Mouse (Mus musculus): ENCODE results near the gene 2900011O08Rik.

2900011O08Rik gene

GRCm38 (mm10) chr16:14004726-14005125 lies 18.3 kb downstream of the 2900011O08Rik start:
- WGBS, result 83% methylated on average over 2 of the region's 2 CpGs

DNA sequence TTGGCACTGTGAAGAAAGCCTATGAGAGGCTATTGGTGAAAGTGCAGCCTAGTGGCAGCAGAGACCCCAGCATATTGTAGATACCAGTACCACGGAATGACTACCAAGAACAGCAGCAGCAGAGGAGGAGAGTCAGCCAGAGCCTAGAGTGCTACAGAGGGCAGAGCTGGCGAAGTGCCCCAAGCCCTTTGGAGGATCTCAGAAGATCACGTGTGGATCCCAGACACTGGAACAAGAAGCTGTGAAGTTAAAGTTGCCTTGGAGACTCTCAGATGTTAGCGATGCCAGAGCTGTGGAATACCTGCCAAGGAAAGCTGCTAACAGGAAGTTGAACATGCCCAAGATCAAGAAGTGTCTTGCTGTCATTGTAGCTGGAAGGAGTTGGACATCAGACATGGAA lies 18.9 kb downstream of the 2900011O08Rik start:
- WGBS, result 64% methylated on average over 4 of the region's 4 CpGs

DNA sequence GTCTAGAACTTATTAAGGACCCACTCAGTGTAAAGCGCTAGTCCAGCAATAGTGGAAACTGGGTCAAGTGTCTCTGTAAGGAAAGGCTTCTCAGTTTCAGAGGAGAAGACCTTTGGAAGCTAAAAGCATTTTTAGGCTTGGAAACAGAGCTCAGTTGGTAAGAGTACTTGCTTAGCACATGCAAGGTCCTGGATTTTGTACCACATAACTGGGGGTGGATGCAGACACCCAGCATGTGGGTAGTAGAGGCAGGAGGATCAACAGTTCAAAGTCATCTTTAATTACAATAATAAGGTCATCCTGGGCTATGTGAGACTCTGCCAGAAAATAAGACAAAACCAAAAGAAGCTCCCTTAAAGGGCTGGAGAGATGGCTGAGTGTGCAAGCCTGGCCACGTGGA lies 21.7 kb downstream of the 2900011O08Rik start:
- WGBS, result 80% methylated on average over 2 of the region's 2 CpGs

DNA sequence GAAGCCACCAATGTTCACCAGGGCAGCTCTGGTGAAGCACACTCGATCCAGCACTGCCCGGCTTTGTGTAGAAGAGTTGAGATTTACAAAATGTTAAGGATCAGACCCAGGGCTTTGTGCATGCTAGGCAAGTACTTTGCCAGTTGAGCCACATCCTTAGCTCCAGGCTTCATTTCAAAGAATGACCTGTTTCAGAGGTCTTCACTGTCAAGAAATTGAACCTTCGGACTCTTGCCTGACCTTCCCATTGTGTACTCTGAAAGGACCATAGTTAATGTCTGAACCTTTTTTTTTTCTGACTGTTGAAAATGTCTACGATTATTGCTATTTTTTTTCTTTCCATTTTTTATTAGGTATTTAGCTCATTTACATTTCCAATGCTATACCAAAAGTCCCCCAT lies 23.6 kb downstream of the 2900011O08Rik start:
- WGBS, result 89% methylated on average over 4 of the region's 4 CpGs

- 86% methylated on average over 8 of the region's 8 CpGs for WGBS
Observed at GRCm38 (mm10) chr16:14017306-14017705, 30.9 kb downstream of the 2900011O08Rik start.

DNA sequence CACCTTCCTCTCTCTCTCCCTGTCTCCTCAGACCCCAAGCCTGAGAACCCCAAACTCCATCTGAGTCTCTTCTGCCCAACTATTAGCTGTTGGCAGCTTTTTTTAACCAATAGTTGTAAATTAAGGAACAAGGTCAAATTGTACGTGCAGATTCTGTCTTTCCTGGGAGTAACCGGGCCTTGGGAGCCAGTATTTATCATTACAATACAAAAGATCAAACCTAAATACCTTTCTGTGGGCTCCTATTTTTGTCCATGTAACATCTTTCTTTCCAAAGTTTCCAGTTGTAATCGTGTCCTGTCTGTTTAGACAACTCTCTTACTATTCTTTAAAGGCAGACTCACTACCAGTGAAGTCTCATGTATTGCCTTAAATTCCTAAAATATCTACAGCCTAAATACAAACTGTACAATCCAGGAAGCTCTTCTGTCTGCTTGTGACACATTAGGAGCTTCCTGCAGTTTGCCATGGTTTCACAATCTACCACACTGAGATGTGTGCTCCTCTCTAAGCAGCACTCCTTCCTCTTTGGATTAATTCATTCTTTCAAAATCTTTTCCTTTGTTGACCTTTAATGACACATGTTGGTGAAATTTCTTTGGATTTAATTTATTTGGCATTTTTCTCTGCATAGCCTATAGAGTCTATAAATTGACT lies 34.9 kb downstream of the 2900011O08Rik start:
- WGBS, result 61% methylated on average over 3 of the region's 3 CpGs

GRCm38 (mm10) chr16:14025091-14025990 lies 38.9 kb downstream of the 2900011O08Rik start:
- WGBS, result 38% methylated on average over 2 of the region's 2 CpGs

DNA sequence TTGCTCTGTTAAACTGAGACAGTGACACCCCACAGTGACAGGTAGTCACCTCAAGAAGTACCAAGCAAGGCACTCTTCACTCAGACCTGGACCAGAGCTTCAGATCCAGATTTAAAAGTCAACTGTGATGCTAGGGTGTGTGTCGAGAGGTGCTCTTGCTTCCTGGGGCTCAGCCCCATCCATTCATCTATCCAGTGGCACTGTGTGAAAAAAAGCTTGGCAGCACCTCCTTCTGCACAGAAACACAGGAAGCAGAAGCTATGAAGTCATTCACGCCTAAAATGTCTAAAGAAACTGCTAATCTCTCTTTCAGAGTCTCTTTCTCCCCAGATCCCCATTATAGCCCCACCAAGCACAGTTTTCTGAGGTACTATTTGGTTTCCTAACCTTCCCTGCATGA lies 42.7 kb downstream of the 2900011O08Rik start:
- WGBS, result 32% methylated on average over 2 of the region's 2 CpGs

DNA sequence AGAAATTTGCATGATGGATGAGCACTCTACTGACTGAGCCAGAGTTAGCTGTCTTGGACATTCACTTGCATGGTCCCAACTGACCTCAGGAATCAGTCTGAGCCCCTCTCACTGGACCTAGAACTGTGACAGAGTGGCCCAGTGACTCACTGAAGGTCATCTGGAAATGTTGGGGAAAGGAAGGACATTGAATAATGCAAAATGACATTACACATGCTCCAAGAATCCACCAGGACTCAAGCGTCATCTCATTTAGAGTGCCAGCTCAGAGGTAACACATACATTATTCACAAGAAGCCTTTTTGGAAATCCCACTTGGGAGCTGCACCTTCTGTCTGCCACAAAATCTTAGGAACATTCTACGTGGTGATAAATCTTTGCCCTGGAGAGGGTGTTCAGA lies 43.4 kb downstream of the 2900011O08Rik start:
- WGBS, result 51% methylated on average over 2 of the region's 2 CpGs

DNA sequence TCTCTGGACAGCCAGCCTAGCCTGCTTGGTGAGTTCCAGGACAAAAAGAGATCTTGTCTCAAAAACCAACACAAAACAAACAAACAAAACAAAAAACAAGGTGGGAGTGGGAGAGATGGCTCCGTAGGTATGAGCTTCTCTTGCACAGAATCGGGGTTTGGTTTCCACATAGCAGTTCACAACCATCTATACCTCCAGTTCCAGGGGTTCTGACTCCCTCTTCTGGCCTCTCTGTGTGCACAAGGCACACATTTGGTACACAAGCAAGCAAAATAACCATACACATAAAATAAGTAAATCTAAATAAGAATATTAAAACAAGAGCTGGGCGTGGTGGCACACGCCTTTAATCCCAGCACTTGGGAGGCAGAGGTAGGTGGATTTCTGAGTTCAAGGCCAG lies 44.2 kb downstream of the 2900011O08Rik start:
- 79% methylated on average over 4 of the region's 4 CpGs for WGBS

DNA sequence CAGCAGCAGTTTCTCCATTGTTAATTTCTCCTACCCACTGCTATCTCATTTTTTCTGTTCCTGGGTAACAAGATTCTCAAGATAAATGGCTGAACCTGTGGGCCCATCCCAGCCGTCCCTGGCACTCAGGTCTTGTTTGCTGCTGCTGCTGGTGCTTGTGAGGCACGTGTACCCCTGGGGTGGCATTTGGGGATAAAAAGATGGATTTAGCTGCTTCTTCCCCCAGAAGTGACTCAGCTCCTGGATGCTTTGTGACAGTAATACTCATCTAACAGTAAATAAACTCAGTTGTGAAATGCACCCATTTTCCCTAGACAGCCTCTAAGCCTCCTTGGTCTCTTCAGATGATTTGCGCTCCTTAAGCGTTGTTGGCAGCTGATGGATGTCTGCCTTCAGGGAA lies 46.7 kb downstream of the 2900011O08Rik start:
- WGBS, result 59% methylated on average over 4 of the region's 4 CpGs

GRCm38 (mm10) chr16:14042421-14042820 lies 56.0 kb downstream of the 2900011O08Rik start:
- WGBS, result 89% methylated on average over 2 of the region's 2 CpGs

DNA sequence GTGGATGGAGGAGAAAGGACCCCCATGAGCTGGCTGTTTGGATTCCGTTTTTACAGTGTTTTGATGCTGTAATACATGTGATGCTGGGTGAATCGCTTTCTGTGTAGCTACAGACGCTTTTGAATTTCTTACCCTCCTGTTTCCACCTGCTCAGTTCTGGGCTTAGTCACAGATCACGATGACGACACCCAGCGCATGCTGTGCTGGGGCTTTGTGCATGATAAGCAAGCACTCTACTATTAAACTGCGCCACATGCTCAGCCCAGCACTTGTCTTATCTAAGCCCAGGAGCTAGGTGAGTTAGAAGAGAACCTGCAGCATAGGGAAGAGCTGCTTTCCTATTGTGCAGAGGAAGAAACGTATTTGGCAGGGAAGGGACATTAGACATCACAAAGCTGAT lies 58.3 kb downstream of the 2900011O08Rik start:
- 43% methylated on average over 8 of the region's 8 CpGs for WGBS

- 75% methylated on average over 4 of the region's 4 CpGs for WGBS
Observed at GRCm38 (mm10) chr16:14046224-14046756, 59.9 kb downstream of the 2900011O08Rik start.

DNA sequence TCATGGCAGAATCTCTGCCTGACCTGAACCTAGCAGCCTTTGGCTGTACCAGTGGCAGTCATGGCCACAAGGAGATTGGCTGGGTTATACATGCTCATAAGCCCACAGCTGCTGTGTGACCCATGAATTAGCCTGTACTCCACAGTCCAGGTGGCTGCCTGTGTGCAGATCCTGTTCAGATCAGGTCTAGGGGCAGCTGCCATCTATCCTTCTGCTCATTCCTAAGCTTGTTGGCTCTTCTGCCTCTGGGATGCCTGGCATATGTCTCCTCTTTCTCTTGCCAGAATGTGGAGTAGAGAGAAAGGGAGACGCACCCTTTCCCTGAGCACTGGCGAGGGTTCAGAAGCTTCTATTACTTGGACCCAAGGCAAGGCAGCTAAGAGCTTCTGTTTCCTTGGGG lies 65.8 kb downstream of the 2900011O08Rik start:
- WGBS, result 38% methylated on average over 2 of the region's 2 CpGs

DNA sequence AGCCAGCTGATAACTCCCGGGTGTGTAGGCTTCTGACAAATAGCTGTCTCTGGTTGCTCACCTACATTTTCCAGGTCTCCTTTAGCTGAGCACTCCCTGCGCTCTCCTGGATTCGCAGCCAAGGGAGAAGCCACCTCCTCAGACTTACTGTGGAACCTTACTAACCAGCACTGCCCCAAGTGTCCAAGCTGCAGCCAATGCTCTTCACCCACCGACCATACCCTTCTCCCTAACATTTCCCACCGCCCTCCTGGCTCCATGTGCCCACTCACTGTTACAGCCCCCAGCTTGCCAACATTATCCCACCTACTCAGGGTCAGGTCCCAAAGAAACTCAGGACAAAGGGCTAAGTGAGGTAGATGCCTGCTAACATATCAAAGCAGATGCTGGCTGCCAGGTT lies 66.7 kb downstream of the 2900011O08Rik start:
- 83% methylated on average over 5 of the region's 5 CpGs for WGBS

DNA sequence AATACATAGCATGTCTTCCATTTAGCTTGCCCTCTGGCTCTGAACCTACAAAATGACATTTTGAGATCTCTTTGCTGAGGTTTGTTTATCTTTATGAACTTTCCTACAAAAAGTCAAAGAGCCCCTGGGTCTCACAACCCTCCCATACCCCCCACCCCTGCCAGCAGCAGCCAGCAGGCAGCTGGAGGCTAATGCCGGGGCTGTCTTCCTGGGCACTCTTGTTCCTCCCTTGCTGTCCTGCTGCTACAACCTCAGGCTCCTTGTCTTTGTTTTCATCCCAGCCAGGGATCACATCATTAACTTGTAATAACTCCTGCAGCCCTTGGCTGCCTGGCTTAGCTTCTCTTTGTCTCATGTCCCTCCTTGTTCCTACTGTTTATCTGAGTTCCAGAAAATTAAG lies 68.9 kb downstream of the 2900011O08Rik start:
- WGBS, result 76% methylated on average over 1 of the region's 1 CpGs

DNA sequence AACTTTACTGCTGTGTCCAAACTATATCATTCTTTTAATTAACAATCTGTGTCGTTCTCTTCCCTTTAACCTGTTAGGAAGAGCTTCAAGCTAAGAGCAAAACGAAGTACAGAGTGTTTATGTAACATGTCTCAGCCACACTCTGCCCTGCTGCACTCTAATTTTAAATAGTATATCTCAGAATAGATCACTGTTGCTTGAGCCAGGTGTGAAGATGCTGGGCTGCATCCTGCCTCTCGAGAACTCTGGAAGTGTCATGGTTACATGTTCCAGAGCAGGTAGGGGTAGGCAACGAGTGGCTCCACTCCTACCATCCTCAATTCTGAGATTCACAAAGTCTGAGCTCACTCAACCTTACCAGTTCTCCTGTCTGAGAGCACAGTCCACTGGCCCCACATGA lies 70.3 kb downstream of the 2900011O08Rik start:
- 42% methylated on average over 4 of the region's 4 CpGs for WGBS

- WGBS, result 24% methylated on average over 1 of the region's 1 CpGs
Observed at GRCm38 (mm10) chr16:14058541-14058940, 72.1 kb downstream of the 2900011O08Rik start.

- 90% methylated on average over 1 of the region's 1 CpGs for WGBS
Observed at GRCm38 (mm10) chr16:14059118-14059854, 72.9 kb downstream of the 2900011O08Rik start.

DNA sequence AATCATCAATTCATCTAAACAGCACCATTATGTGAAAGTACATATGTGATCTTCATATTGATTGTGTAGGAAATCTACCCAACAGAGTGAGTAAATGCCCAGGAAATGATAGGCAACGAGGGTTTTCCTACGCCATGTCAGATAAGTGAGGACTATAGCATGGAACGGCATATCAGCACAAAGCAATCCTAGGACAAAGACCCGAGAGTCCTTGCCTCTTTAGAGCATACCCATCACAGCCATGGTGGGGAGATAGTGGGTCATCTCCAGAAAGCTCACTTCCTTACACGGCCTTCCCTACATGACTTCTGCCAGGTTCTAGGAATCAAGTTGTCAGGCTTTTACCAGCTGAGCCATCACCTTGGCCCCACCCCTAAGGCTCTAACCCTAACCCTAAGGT lies 73.5 kb downstream of the 2900011O08Rik start:
- 91% methylated on average over 5 of the region's 5 CpGs for WGBS

- WGBS, result 76% methylated on average over 4 of the region's 4 CpGs
Observed at GRCm38 (mm10) chr16:14066571-14066970, 80.2 kb downstream of the 2900011O08Rik start.
